Mouse (Mus musculus): ENCODE measurements around the gene Hjurp. TPM values are rescaled to one million over a fixed set of nuclear protein-coding genes. Genes with fewer than 3 reads are reported as not detected.

The Hjurp gene
- total and polyA plus RNA-seq, 3 experiments: 59.4 to 103 (median 76.3) TPM

GRCm38 (mm10) chr1:88231803-88232499 lies 45.5 kb downstream of the Hjurp start:
- no peak overlapping the region for H3K4me3 ChIP-seq (ENCODE audit: control insufficient read depth in 1 of 2, insufficient read depth in 1 of 2, low read depth in 2 of 2, low read length in 2 of 2)
- H3K79me2 ChIP-seq (ENCODE audit: control insufficient read depth, insufficient read depth, low read length, poor library complexity): no peaks in the 10 kb centered on the region
- no peaks in the 10 kb centered on the region for H3K4me1 ChIP-seq (ENCODE audit: control insufficient read depth in 1 of 2, insufficient read depth in 2 of 2, low read length in 2 of 2)
- H3K9me3 ChIP-seq (replicated peaks; ENCODE audit: insufficient read depth, low read length): no peaks in the 10 kb centered on the region
- TF ChIP-seq MYC (IDR thresholded peaks at IDR 0.05; ENCODE audit: low read depth, low read length): no peak
- TF ChIP-seq USF2 (IDR thresholded peaks at IDR 0.05; ENCODE audit: borderline replicate concordance in 1 of 2, insufficient read depth in 1 of 2, low read depth in 1 of 2, low read length in 2 of 2): no peak
- TF ChIP-seq MAX (IDR thresholded peaks at IDR 0.05; ENCODE audit: low read length): no peak
- no peak for TF ChIP-seq MAFK (IDR thresholded peaks at IDR 0.05; ENCODE audit: borderline replicate concordance, low read depth, low read length)
- TF ChIP-seq CHD1 (IDR thresholded peaks at IDR 0.05; ENCODE audit: low read depth, low read length): no peak
- no peak for TF ChIP-seq GATA1 (IDR thresholded peaks at IDR 0.05; ENCODE audit: low read depth, low read length)
- TF ChIP-seq TAL1 (IDR thresholded peaks at IDR 0.05; ENCODE audit: low read length): no peak
- no peak for TF ChIP-seq ELF1 (IDR thresholded peaks at IDR 0.05; ENCODE audit: low read depth, low read length)
- no peak for TF ChIP-seq KAT2A (conservative IDR thresholded peaks at IDR 0.05; ENCODE audit: low read depth, low read length)
- no peak for TF ChIP-seq NRF1 (IDR thresholded peaks at IDR 0.05; ENCODE audit: insufficient read depth, low read depth, low read length, poor library complexity, severe bottlenecking)
- no peak for TF ChIP-seq ETS1 (IDR thresholded peaks at IDR 0.05; ENCODE audit: low read depth, low read length)
- no peak for TF ChIP-seq HCFC1 (IDR thresholded peaks at IDR 0.05; ENCODE audit: low read depth, low read length)
- no peak for TF ChIP-seq BHLHE40 (IDR thresholded peaks at IDR 0.05; ENCODE audit: borderline replicate concordance, low read depth, low read length)
- TF ChIP-seq POLR2A (IDR thresholded peaks at IDR 0.05; ENCODE audit: control insufficient read depth in 1 of 2, insufficient read depth in 1 of 2, low read depth in 1 of 2, low read length in 2 of 2, poor library complexity in 1 of 2): no peak
- no peak for TF ChIP-seq E2F4 (IDR thresholded peaks at IDR 0.05; ENCODE audit: borderline replicate concordance, low read depth, low read length)
- TF ChIP-seq CHD2 (IDR thresholded peaks at IDR 0.05; ENCODE audit: low read length): no peak
- no peak for TF ChIP-seq RCOR1 (IDR thresholded peaks at IDR 0.05; ENCODE audit: low read depth, low read length)
- TF ChIP-seq TCF12 (IDR thresholded peaks at IDR 0.05; ENCODE audit: low read depth, low read length): no peak
- DNase-seq (ENCODE audit: low read depth, low spot score): no peak
- no peak overlapping the region for H3K9ac ChIP-seq (ENCODE audit: control insufficient read depth, low read depth, low read length, poor library complexity, severe bottlenecking)
- no peaks in the 10 kb centered on the region for H3K27me3 ChIP-seq (ENCODE audit: control insufficient read depth in 1 of 2, insufficient read depth in 2 of 2, low read length in 2 of 2)
- no peaks in the 10 kb centered on the region for H3K36me3 ChIP-seq (ENCODE audit: control insufficient read depth in 1 of 2, insufficient read depth in 2 of 2, low read length in 2 of 2)
- no peak overlapping the region for H3K27ac ChIP-seq (ENCODE audit: control insufficient read depth, low read depth, low read length)

- TF ChIP-seq KAT2A (conservative IDR thresholded peaks at IDR 0.05; ENCODE audit: low read depth, low read length): no peak
- no peak for TF ChIP-seq ZNF384 (IDR thresholded peaks at IDR 0.05; ENCODE audit: low read depth, low read length)
- no peak for TF ChIP-seq EP300 (IDR thresholded peaks at IDR 0.05; ENCODE audit: low read depth in 1 of 2, low read length in 2 of 2)
- TF ChIP-seq POLR2AphosphoS2 (IDR thresholded peaks at IDR 0.05; ENCODE audit: low read length): no peak
- no peak for TF ChIP-seq MAZ (IDR thresholded peaks at IDR 0.05; ENCODE audit: low read depth, low read length)
- no peak for TF ChIP-seq TCF12 (IDR thresholded peaks at IDR 0.05; ENCODE audit: low read depth, low read length)
- TF ChIP-seq MAX (IDR thresholded peaks at IDR 0.05; ENCODE audit: low read length): no peak
- TF ChIP-seq ZC3H11A (IDR thresholded peaks at IDR 0.05; ENCODE audit: low read depth, low read length): no peak
- no peak for TF ChIP-seq SMC3 (IDR thresholded peaks at IDR 0.05; ENCODE audit: low read depth, low read length)
- Histone ChIP-seq H3K36me3 (ENCODE audit: control insufficient read depth in 1 of 2, insufficient read depth in 2 of 2, low read length in 2 of 2) (no peaks in the 10 kb centered on the region), H3K9me3 (replicated peaks; ENCODE audit: insufficient read depth, low read length) (no peaks in the 10 kb centered on the region), H3K4me1 (ENCODE audit: control insufficient read depth in 1 of 2, insufficient read depth in 2 of 2, low read length in 2 of 2) (no peaks in the 10 kb centered on the region), H3K9ac (ENCODE audit: control insufficient read depth, low read depth, low read length, poor library complexity, severe bottlenecking) (no peak overlapping the region), H3K79me2 (ENCODE audit: control insufficient read depth, insufficient read depth, low read length, poor library complexity) (no peaks in the 10 kb centered on the region), H3K27me3 (ENCODE audit: control insufficient read depth in 1 of 2, insufficient read depth in 2 of 2, low read length in 2 of 2) (no peaks in the 10 kb centered on the region), H3K27ac (ENCODE audit: control insufficient read depth, low read depth, low read length) (no peak overlapping the region), H3K4me3 (ENCODE audit: control insufficient read depth in 1 of 2, insufficient read depth in 1 of 2, low read depth in 2 of 2, low read length in 2 of 2) (no peak overlapping the region)
- no peak for DNase-seq (ENCODE audit: low read depth, low spot score)
Measured at GRCm38 (mm10) chr1:88230981-88231802, 46.2 kb downstream of the Hjurp start.
